Mouse (Mus musculus): ENCODE results near the gene Sept7.
"Not testable (repeated sequence)": the region's sequence is repeated elsewhere in the genome, so short reads cannot be mapped to it uniquely, and the experiment has no call there.

Gene Sept7

GRCm38 (mm10) chr9:25252283-25252726 lies at the start of gene Sept7:
TSS of gene Sept7 (plus strand) at chr9:25252439.
- in situ Hi-C loops (cut with MboI; ENCODE audit: low pct_unique_long_range_greater_than_20kb in 1 of 2, low sequenced_read_pairs in 2 of 2, unreplicated experiment in 1 of 2) = no loop called here

DNA sequence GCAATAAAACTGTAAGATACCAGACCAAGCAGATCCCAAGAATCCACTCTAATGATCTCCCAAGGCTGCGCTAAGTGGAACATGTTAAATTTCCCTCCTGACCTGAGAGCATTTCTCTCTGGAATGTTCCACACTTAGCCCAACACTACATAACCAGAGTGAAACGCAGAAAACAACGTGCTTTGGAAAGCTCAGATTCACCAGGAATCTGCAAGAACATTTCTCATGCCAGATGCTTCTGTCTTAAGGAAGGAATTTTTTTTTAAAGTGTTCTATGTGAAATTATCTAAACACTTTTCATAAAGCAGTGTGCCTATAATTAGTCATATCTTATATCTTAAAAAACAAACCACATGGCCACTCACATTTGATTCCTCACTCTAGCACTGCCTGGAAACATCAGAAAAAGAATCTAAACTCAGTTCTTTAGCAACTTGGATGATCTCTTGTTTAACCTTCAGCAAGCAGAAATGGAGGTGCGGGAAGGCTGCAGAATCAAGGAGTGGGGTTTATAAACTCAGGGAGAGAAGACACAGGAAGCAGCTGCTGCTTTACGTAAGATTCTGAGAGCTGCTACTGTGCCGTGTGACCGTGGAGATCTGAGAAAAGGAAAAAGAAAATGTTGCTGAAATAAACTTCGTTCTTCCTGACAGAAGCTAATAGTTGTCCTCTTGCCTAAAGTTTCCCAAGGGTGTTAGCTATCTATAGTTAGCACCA lies 44.0 kb upstream of the Sept7 start:
- in situ Hi-C loops (cut with MboI; ENCODE audit: low pct_unique_long_range_greater_than_20kb in 1 of 2, low sequenced_read_pairs in 2 of 2, unreplicated experiment in 1 of 2) = no loop called here

DNA sequence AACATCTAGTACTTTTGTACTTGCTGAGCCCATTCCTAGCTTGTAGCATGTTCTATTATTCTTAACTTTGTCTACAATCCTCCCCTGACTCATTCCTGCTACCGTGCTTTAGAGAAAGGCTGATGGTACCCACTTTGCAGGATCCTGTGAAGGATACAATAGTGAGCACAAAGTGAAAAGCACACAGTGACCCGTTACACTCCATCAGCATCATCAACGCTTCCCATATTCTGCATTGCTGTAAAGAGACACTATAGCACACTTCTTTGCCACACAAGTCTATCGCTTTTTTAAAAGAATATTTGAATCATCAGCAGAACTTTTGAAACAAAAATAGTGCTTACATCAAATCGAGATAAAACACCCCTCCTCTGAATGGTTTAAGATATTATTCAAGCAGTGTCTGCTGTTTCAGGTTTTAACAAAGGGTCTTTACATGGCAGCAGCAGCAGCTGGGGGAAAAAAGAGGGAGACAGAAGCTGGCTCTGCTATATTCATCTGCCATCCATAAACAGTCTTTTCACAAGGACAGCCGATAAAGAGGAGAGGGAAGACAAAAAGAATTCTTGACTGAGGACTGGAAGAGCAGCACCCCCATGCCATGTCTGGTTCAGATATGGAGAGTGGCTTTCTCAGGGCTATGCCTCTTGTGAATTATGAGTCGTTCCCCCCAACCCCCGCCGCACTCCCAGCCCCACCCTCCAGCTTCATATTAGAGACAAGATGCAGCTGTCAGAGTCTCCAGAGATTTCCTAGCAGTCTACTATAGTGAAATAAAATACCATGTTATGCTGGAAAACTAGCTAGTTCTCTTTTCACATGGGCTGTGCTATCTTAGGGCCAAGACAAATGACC lies 39.7 kb upstream of the Sept7 start:
- in situ Hi-C loops (cut with MboI; ENCODE audit: low pct_unique_long_range_greater_than_20kb in 1 of 2, low sequenced_read_pairs in 2 of 2, unreplicated experiment in 1 of 2) = no loop called here

GRCm38 (mm10) chr9:25213164-25213557 lies 39.1 kb upstream of the Sept7 start:
- in situ Hi-C loops (cut with MboI; ENCODE audit: low pct_unique_long_range_greater_than_20kb in 1 of 2, low sequenced_read_pairs in 2 of 2, unreplicated experiment in 1 of 2) = no loop called here

DNA sequence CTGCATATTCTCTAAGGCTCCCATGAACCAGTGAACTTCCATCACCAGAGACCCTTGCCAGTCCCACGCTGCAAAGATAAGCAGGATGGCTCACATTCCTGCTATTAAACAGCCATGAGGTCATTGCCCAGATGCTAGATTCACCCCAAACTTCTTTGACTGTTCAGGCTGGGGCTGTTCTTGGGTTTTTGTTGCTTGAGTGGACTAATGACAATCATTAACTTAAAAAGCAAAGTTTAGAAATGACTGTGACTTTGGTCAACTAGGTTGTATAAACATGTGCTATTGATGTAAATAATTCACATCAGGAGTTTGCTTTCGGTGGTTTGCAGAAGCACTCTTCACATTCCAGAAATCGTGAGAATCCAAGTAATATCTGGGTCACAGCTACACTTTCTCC lies 36.8 kb upstream of the Sept7 start:
- in situ Hi-C loops (cut with MboI; ENCODE audit: low pct_unique_long_range_greater_than_20kb in 1 of 2, low sequenced_read_pairs in 2 of 2, unreplicated experiment in 1 of 2) = no loop called here

GRCm38 (mm10) chr9:25216210-25216609 lies 36.0 kb upstream of the Sept7 start:
- in situ Hi-C loops (cut with MboI; ENCODE audit: low pct_unique_long_range_greater_than_20kb in 1 of 2, low sequenced_read_pairs in 2 of 2, unreplicated experiment in 1 of 2) = no loop called here

DNA sequence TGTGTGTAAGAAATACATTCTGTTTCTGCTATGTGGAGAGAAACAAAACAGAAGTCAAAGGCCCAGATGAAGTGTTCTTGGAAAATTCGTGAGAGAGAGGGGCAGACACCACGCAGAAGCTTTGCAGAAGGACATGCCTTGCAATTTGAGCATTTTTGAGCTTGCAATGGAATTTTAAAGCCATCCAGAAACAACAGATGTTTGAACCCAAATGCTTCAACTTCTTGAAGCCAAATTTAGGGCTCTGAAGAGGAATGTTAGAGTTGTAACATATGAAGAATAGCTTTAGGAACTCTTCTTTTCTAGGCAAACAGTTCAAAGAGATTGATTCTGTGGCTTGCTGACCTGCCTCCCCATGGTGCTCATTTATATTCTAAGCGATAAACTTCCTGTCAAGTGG lies 33.3 kb upstream of the Sept7 start:
- in situ Hi-C loops (cut with MboI; ENCODE audit: low pct_unique_long_range_greater_than_20kb in 1 of 2, low sequenced_read_pairs in 2 of 2, unreplicated experiment in 1 of 2) = no loop called here

DNA sequence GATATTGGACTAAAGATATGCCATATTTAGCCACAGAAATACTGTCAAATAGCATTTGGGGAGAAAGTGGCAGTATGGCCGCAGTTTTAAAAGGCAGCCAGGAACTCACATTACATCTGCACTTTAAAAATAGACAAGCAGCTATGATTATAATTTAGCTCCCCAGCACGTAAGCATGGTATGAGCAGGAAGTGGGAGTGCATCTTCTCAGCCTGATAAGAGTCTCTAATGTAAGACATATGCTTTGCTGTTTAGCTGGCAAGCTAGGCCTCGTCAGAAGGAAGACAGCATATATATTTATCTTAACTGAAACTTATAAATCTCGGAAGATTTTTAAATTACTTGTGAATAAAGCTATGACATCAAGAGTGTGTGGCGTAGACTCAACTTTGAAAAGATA lies 32.4 kb upstream of the Sept7 start:
- in situ Hi-C loops (cut with MboI; ENCODE audit: low pct_unique_long_range_greater_than_20kb in 1 of 2, low sequenced_read_pairs in 2 of 2, unreplicated experiment in 1 of 2) = no loop called here

GRCm38 (mm10) chr9:25224959-25225358 lies 27.3 kb upstream of the Sept7 start:
- in situ Hi-C loops (cut with MboI; ENCODE audit: low pct_unique_long_range_greater_than_20kb in 1 of 2, low sequenced_read_pairs in 2 of 2, unreplicated experiment in 1 of 2) = no loop called here

DNA sequence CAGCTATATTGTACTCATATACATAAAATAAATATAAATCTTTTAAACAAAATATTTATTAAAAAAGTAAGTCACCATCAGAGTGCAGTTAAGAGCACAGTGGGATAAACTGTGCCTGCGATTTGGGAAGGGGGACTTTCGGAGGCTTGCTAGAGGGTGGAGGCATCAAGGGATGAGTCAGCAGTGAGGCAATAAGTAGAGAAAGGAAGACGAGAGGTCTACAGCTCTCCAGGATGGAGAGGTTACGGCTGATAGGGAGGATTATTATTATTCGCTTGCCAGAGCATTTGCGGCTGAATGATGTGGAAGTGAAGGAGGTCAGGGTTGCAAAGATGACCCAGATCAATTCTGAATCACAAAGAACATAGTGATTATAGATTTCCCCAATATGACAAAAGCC lies 22.5 kb upstream of the Sept7 start:
- in situ Hi-C loops (cut with MboI; ENCODE audit: low pct_unique_long_range_greater_than_20kb in 1 of 2, low sequenced_read_pairs in 2 of 2, unreplicated experiment in 1 of 2) = no loop called here

DNA sequence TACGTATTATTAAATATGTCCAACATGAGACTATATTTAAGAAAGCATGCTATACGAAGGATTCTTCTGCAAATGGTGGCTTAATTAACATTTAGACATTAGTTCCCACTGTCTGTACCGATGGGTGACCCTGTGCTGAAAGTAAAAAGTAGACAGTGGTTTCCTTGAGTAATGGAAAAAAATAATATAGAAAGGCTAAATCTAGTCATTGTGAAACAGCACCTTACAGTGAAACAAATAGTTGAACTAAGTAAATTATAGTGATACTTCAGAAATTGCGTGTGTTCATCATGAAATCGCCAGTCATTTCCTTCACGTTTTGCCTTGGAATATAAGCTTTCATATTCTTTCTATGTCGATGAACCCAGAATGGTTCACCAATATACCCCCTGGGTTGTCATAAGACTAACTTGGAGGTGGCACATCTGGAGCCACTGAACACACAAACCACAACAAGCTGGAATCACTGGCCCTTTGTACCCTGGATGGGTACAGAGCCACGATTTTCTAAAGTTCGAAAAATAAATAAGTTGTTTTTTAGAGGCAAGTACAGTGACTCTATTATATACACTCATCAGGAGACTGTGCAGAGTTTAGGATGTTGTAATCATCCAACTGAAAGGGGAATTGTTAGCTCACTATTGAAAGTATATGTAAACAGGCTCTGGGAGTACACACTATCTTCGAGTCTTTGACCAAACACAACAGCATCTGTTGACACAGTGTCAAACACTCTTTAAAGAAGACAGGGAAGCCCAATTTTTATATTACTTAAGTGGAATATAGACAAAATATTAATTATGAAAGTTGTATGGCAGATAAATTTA lies 21.8 kb upstream of the Sept7 start:
- in situ Hi-C loops (cut with MboI; ENCODE audit: low pct_unique_long_range_greater_than_20kb in 1 of 2, low sequenced_read_pairs in 2 of 2, unreplicated experiment in 1 of 2) = no loop called here

- in situ Hi-C loops (cut with MboI; ENCODE audit: low pct_unique_long_range_greater_than_20kb in 1 of 2, low sequenced_read_pairs in 2 of 2, unreplicated experiment in 1 of 2) = no loop called here
Observed at GRCm38 (mm10) chr9:25241065-25241464, 11.2 kb upstream of the Sept7 start.

DNA sequence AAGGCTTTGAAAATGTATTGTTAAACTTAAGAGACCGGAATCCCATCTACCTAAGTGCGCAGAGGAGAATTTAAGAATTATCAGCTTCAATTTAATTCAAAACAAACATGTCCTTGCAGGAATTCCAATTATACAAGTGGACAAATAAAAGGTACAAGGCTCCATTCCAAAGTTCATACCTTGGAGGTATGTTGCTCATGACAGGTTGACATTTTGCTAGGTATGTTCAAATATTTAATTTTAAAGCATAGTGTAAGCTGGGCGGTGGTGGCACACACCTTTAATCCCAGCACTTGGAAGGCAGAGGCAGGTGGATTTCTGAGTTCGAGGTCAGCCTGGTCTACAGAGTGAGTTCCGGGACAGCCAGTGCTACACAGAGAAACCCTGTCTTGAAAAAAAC lies 10.5 kb upstream of the Sept7 start:
- in situ Hi-C loops (cut with MboI; ENCODE audit: low pct_unique_long_range_greater_than_20kb in 1 of 2, low sequenced_read_pairs in 2 of 2, unreplicated experiment in 1 of 2) = not testable (repeated sequence)

- in situ Hi-C loops (cut with MboI; ENCODE audit: low pct_unique_long_range_greater_than_20kb in 1 of 2, low sequenced_read_pairs in 2 of 2, unreplicated experiment in 1 of 2) = no loop called here
Observed at GRCm38 (mm10) chr9:25242266-25242665, 10.0 kb upstream of the Sept7 start.

DNA sequence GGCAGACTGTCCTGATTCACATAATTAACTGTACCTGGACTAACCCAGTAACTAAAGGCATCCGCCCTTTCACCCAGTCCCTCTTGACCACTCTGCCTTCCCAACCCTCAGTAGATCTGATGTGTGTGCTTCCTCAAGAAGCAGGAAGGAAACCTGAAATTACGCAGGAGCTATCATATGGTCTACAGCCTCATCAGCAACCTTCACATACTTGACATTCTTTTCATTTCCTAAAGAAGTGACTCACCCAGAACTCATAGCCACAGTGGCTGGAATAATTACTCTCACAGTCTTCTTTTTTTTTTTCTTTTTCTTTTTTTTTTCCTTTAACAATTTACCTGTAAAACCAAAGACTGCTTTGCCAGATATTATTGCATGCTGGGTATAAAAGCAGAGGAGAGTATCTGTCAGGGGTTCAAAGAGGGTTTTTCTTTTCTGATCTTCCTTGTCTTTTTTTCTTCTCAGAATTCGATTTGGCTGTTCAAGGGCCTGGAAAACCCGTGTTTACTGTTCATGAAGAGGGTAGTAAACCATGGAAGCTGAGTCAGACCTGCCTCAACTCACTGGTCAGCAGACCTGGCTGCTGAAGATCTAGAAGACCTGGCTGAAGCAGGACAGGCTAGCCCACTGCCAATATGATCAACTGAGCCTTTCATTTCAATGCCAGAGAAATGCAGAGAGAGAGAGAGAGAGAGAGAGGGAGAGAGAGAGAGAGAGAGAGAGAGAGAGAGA lies 8.1 kb upstream of the Sept7 start:
- in situ Hi-C loops (cut with MboI; ENCODE audit: low pct_unique_long_range_greater_than_20kb in 1 of 2, low sequenced_read_pairs in 2 of 2, unreplicated experiment in 1 of 2) = no loop called here

GRCm38 (mm10) chr9:25245125-25245524 lies 7.1 kb upstream of the Sept7 start:
- in situ Hi-C loops (cut with MboI; ENCODE audit: low pct_unique_long_range_greater_than_20kb in 1 of 2, low sequenced_read_pairs in 2 of 2, unreplicated experiment in 1 of 2) = no loop called here

GRCm38 (mm10) chr9:25246508-25246907 lies 5.7 kb upstream of the Sept7 start:
- in situ Hi-C loops (cut with MboI; ENCODE audit: low pct_unique_long_range_greater_than_20kb in 1 of 2, low sequenced_read_pairs in 2 of 2, unreplicated experiment in 1 of 2) = no loop called here

DNA sequence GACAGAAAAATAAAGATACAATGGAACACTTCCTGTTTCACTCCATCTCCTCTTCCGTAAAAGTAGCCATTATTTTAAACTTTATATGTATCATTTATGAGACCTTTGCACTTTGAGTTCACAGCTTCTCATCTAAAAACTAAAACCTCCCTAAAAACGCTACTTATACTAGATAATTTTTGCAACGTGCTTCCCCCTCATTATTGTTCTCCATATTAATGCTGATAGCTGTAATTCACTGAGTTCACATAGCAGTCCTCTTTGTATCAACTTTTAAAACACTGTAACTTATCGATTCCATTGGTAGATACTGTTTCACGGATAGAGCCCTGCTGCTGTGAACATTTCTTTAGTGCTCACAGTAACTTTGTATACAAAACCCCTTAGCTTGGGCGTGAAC lies 1.1 kb upstream of the Sept7 start:
- in situ Hi-C loops (cut with MboI; ENCODE audit: low pct_unique_long_range_greater_than_20kb in 1 of 2, low sequenced_read_pairs in 2 of 2, unreplicated experiment in 1 of 2) = no loop called here

Data from mouse embryonic stem cell (cell line).